Mouse (Mus musculus) embryonic fibroblast, embryonic 13.5 days (primary cell): ENCODE measurements around the gene Wasl.

ENCODE experiments used
- CTCF ChIP-seq: IDR thresholded peaks from 2 replicates; pipeline ENCODE4 v1.5.1; 2011; ENCODE audit warnings: mild to moderate bottlenecking, control low read depth, low read length, moderate library complexity, borderline replicate concordance; ENCODE audit not compliant: insufficient read depth
- POLR2A ChIP-seq: IDR thresholded peaks from 2 replicates; pipeline ENCODE4 v1.6.1; 2011; ENCODE audit warnings: low read depth, mild to moderate bottlenecking, control low read depth, low read length, moderate library complexity

DNA sequence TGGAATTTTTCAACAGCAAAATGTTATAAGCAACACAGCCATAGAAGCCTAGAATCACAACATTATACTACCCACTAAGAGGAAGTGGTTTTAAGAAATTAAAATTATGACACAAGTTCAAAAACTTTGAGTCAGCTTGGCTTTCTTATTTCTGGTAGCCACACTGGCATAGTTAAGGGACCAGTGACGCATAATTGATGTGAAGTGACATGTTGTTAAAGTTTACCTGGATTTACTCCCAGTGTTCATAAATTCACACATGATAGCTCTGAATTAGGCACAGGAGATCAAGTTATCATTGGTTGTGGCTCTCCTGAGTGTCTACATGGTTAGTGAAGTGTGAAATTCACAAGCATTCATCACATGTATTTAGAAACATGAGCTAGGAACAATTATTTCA is 99.9 kb downstream of the Wasl start:
- TF ChIP-seq CTCF (no peak), POLR2A (no peak)
